Mouse (Mus musculus) kidney, postnatal 10 days (tissue): ENCODE measurements around the gene Olfr376.
A peak's percentile ranks its signal among the peaks of the same experiment; 100 is the strongest.

Experiments used
- DNase-seq: peaks from one replicate; pipeline ENCODE4 v3.0.0; 2021; ENCODE audit warnings: mixed read lengths

Gene Olfr376

DNA sequence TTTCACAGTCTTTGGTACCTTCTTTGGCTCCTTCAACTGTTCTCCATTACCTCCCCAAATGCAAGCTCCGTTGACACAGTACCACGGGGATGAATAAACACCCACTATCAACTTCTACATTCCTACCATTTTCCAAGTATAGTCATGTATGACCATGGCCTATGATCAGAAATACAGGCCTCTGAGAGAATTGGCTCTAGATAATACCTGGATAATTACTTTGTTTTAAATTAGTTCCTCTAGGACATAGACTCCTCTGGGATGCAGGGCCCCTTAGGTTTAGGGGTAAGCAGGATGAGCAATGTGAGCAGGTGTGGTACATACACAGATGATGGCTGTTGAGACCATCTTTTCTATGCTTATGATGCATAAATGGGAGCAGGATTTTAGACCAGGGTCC is at the start of gene Olfr376:
Gene Olfr376 (plus strand): TSS at position 301 of the 400 bp plus-strand sequence.
- DNase-seq = no peak

- DNase-seq = peak; percentile 12
These were observed 46.9 kb upstream of the Olfr376 start for GRCm38 (mm10) chr11:73323906-73324830.

DNA sequence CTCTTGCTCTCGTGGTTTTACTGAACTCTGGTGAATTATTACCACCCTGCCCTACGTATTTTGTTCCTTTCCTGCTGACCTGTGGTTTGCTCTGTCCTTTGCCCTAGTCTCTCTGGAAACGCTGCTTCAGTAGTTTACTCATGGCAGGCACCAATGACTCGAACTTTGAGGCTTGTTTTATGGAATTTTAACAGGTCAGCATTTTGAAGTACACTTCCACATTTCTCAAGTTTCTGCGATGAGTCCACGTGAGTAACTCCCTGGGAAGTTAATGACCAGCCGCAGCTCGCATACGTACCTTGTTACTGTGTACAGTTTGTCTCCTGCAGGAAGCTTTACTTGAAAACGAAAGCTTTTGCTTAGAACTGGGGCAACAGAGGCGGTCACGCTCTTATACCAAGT is 44.6 kb upstream of the Olfr376 start:
- peak; percentile 70 for DNase-seq

DNA sequence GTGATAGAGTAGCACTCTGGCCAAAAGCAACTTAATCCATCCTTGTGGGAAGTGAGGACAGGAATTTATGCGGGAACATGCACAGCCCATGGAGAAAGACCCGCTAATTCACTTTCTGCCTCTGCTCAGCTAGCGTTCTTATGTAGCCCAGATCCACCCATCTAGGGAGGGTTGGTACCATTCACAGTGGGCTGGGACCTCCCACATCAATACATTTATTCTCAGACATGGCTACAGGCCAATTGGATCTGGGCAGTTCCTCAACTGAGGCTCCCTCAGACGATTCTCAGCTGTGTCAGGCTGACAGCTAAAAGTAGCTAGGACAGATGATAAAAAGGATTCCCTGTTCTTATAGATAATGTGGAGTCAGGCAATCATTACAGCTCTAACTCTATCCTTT is 43.7 kb upstream of the Olfr376 start:
- no peak for DNase-seq

DNA sequence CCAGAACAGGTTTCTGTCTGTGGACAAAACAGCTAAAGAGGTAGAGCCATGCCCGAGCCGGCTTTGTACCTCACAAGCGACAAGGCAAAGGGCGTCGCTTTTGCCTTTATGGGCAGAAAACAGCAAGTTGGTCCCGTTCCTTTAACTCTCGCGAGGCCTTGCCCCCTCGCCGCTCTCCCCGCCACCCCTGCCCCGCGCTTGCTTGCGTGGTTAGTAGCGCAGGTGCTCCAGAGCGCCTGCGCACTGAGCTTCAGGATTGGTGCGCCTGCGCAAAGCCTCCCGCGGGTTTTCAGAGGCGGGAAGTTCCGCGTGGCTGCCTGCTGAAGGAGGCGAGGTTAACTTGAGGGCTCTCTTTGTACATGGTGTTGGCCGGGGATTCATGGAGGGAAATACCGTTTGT is 41.6 kb upstream of the Olfr376 start, which contains the start of the genes Aspa, Gm49340 and Spata22:
Gene Aspa (minus strand): TSS at position 155 of the 400 bp plus-strand sequence.
Gene Gm49340 (plus strand): TSS at position 300 of the 400 bp plus-strand sequence.
Gene Spata22 (plus strand): TSS at position 300 of the 400 bp plus-strand sequence.
- no peak for DNase-seq

DNA sequence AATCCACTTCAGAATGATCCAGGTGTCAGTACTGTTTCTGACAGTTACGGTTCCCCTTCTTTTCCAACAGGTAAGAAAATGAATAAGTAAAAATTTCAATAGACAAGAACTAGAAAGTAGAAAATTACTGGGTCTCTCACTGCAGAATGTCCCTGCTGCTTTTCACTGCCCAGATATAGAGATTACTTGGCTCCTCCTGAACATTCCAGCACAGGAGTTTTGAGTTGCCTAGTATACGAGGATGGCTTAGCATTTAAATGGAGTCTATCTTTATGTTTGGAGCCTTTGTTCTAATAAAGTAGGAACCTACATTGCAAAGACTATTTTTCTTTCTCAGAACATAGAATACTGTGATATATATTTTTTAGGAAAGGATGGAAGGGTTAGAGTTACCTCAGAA is 37.7 kb upstream of the Olfr376 start:
- DNase-seq = no peak

GRCm38 (mm10) chr11:73336919-73337318 is 34.1 kb upstream of the Olfr376 start:
- DNase-seq = no peak

- no peak for DNase-seq
These were observed 20.6 kb upstream of the Olfr376 start, which contains the start of gene Olfr20 for GRCm38 (mm10) chr11:73350483-73350882. Gene Olfr20, plus strand, starts transcription at chr11:73350783.

GRCm38 (mm10) chr11:73395374-73395773 is 24.3 kb downstream of the Olfr376 start:
- peak; percentile 24 for DNase-seq

GRCm38 (mm10) chr11:73399514-73399913 is 28.5 kb downstream of the Olfr376 start, which contains the start of gene Olfr1:
Gene Olfr1, minus strand, starts transcription at chr11:73399614.
- DNase-seq = no peak
